Mouse (Mus musculus) layer of hippocampus, postnatal 10 days (tissue): Measurements from ENCODE around the gene Mrps11. TPM values are rescaled to one million over a fixed set of nuclear protein-coding genes. Genes with fewer than 3 reads are reported as not detected.

Experiments used
- DNase-seq, 2 experiments: peaks; one replicate each; pipeline ENCODE4 v3.0.0; 2021; ENCODE audit warnings: low spot score in 2 of 2
- total RNA-seq, 2 experiments: library from RNA; stranded (reverse); gene quantifications; 2 replicates each; pipeline ENCODE4 v1.2.3; 2021

Mrps11 gene
- total RNA-seq, 2 experiments from 2014 or later = 41.8 to 42.9 TPM

GRCm38 (mm10) chr7:78791359-78792222 is 8.7 kb downstream of the Mrps11 start:
- DNase-seq = peak; percentile 62 to 67

GRCm38 (mm10) chr7:78793895-78794570 is 11.1 kb downstream of the Mrps11 start:
- DNase-seq = no peak

- DNase-seq = no peak
These were observed 11.7 kb downstream of the Mrps11 start for GRCm38 (mm10) chr7:78794571-78795092.

GRCm38 (mm10) chr7:78796624-78797023 is 13.7 kb downstream of the Mrps11 start:
- DNase-seq = no peak

GRCm38 (mm10) chr7:78797843-78798455 is 15.0 kb downstream of the Mrps11 start:
- DNase-seq = peak; percentile 56 to 60

DNA sequence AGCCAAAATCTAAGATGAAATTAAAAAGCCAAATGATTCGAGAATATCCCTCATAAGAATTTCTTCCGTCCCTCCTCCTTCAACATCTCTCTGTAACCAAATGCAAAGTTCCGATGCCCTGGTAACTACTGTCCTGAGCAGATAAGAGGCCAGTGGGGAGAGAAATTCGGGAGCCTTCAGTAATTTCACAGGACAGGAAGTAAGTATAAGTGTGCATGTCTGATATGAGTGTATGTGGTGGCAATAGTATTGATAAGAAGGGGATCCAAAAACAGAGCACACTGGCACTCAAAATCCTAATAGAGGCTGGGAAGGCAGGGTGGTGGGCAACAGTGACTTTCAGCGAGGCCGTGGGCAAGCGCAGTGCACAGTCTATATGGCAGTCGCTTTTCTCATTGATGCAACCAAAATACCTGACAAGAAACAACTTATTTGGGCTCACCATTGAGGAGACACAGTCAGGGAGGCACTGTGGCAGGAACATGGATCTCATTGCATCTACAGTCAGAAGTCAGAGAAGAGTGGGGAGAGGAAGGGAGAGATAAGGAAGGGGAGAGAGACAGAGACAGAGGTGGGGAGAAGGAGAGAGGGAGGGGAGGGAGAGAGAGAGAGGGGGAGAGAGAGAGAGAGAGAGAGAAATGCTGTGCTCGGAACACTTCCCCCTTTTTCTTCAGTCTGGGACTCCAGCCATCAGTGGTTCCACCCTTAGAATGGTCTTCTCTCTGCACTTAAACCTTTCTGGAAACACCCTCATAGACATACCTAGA is 17.0 kb downstream of the Mrps11 start:
- DNase-seq = no peak

GRCm38 (mm10) chr7:78803841-78804240 is 20.9 kb downstream of the Mrps11 start:
- DNase-seq = no peak

GRCm38 (mm10) chr7:78807192-78807591 is 24.3 kb downstream of the Mrps11 start:
- DNase-seq = no peak

GRCm38 (mm10) chr7:78813791-78814190 is 30.9 kb downstream of the Mrps11 start:
- no peak for DNase-seq

- no peak for DNase-seq
These were observed 31.8 kb downstream of the Mrps11 start for GRCm38 (mm10) chr7:78814766-78815165.

DNA sequence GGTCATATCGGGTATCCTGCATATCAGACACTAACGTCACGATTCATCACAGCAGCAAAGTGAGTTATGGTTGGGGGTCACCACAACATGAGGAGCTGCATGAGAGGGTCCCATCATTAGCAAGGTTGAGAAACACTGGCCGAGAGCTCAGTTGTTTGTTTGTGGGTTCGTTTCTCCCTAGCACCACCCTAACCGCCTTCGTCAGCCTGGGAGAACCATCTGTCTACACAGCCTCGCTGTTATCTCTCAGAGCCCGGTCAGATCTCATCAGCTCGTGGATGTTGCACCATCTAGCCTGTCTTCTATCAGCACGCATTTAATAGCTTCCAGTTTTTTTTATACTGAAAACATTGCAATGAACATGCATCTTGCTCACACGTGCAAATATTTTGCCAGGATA is 35.4 kb downstream of the Mrps11 start:
- no peak for DNase-seq

DNA sequence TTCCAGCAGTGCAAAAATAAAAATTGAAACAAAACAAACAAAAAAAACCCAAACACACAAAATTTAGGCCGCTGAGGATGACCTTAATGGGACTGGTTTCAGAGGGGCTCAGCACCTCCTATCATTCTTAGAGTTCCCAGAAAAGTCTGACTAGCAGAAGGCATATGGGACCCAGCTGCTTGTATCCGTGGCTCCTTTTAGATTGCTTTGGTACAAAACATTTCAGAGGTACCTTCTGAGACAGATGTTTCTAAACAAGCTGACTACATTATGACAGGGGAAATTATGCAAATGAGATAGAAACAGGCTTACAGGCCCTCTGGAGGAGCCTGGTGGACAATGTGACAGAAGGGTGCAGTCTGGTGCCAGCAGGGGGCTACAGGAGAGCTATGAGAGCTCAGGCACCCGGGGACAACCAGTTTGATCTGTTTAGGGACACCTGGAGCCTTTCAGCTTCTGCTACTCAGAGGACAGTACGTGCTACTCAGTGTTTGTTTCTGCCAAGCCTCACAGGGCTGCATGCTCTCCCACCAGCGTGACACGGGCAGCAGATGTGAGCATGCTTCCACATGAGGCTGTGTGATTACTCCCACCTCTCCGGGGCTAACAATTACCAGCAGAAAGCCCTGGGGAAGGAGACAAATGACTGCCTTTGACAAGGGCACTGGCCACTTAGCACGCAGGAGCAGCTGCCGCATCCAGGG is 43.9 kb downstream of the Mrps11 start:
- peak; percentile 25 to 32 for DNase-seq

- DNase-seq = no peak
These were observed 44.9 kb downstream of the Mrps11 start for GRCm38 (mm10) chr7:78827749-78828362.

GRCm38 (mm10) chr7:78835656-78836055 is 52.7 kb downstream of the Mrps11 start:
- no peak for DNase-seq

- no peak for DNase-seq
These were observed 54.3 kb downstream of the Mrps11 start for GRCm38 (mm10) chr7:78837250-78837649.

GRCm38 (mm10) chr7:78841601-78842000 is 58.7 kb downstream of the Mrps11 start:
- DNase-seq = no peak
